Mouse (Mus musculus): ENCODE measurements around the gene Olfr788.

DNA sequence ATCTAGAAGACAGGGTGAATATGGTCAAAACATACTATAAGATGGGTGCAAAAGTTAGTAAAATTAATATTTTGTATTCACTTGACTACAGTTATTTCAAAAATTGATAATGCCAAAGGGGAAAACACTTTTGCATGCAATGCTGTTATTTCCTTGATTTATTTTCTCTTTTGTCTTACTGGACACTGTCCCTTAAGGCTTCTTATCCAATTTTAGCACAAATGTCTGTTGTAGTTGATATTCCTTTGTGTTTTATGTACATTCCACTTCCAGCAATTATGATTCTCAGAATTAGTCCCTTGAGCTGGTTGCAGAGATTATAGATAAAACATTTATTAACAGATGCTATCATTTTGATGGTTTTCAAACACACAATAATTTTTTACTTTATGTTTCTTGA, 43.8 kb upstream of the Olfr788 start, which contains the start of gene Olfr786:
- TF ChIP-seq POLR2A (IDR thresholded peaks at IDR 0.05; ENCODE audit: borderline replicate concordance, insufficient read depth, low read length) (no peak), CTCF (IDR thresholded peaks at IDR 0.05; ENCODE audit: borderline replicate concordance, insufficient read depth, low read depth, low read length) (no peak)
